Mouse (Mus musculus) lung, adult 2 months (tissue): ENCODE data around the gene Kif3b. TPM values are rescaled to one million over a fixed set of nuclear protein-coding genes. Genes with fewer than 3 reads are reported as not detected.

Experiments used
- DNase-seq: peaks from one replicate; pipeline ENCODE4 v3.0.0; 2022
- H3K4me1 ChIP-seq: fragments of 200-500 bp; 2 replicates; pipeline ENCODE4 v1.6.1; 2011; ENCODE audit warnings: low read length; ENCODE audit not compliant: control insufficient read depth, insufficient read depth
- H3K4me3 ChIP-seq: fragments of 200-500 bp; replicated peaks from 2 replicates; pipeline ENCODE3; 2011; ENCODE audit warnings: low read depth, mild to moderate bottlenecking, control low read depth, low read length; ENCODE audit errors: extremely low read depth
- CTCF ChIP-seq: fragments of 200-500 bp; IDR thresholded peaks from 2 replicates; pipeline ENCODE4 v1.5.1; 2011; ENCODE audit warnings: mild to moderate bottlenecking, low read length, control low read depth; ENCODE audit not compliant: insufficient read depth
- POLR2A ChIP-seq: fragments of 200-500 bp; IDR thresholded peaks from 2 replicates; pipeline ENCODE4 v1.6.1; 2011; ENCODE audit warnings: low read depth, mild to moderate bottlenecking, control low read depth, low read length, borderline replicate concordance; ENCODE audit errors: extremely low read depth
- WGBS: fragments of 180-500 bp; shearing (Covaris S2); methylation state at CpG from one replicate; pipeline ENCODE4 v1.1.7; 2018; 5-methylcytosine and 5-hydroxymethylcytosine counted together
- polyA plus RNA-seq: library from polyadenylated mRNA; depleted of rRNA; stranded (reverse); fragments of >200 nt; gene quantifications from 2 replicates; pipeline ENCODE4 v1.2.3, GENCODE M21; 2012; rRNA removed

Gene Kif3b
- polyA plus RNA-seq, 1 experiment = 10.8 TPM

DNA sequence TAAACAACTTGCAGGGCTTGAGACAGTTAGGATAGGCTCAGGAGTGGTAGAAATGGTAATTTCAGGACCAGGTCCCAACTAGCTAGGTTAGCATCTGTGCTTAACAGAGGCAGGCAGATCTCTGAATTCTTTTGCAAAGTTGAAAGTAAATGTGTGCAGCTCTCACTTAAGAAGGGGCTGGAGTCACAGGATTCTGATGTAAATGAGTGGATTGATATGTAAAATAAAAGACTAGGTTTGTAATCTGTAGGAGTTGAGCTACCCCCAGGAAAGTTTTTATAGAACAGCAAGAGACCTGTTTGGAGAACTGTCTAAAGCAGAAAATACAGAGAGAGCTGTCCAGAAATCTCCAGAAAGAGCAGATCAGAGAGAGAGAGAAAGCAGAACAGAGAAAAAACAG is 79.7 kb downstream of the Kif3b start:
- no peak for DNase-seq
- no peak for TF ChIP-seq POLR2A
- TF ChIP-seq CTCF = no peak
- Histone ChIP-seq H3K4me3 (no peak overlapping the region), H3K4me1 (peaks cover 4% of the 10 kb centered on the region)

DNA sequence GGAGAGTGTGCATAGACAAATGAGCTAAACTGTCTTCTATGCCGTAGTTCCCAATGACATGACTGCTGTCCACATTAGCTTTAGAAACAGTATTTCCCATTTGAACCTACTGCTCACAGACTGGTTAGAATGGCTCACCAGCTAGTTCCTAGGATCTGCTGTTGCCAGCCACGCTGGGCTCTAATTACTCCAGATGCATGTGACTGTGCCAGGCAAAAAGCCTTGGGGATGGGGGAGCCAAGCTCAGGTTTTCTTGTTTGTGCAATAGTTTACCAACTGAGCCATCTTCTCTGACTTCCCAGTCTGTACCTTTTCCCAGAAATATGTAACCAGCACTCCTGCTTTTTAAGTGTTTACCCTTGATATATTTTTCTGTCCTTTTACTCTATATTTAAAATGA is 84.2 kb downstream of the Kif3b start:
- no peak for DNase-seq
- Histone ChIP-seq H3K4me3 (no peak overlapping the region), H3K4me1 (peaks cover 4% of the 10 kb centered on the region)
- TF ChIP-seq POLR2A = no peak
- TF ChIP-seq CTCF = no peak
- WGBS = 57% methylated on average over 2 of the region's 2 CpGs

DNA sequence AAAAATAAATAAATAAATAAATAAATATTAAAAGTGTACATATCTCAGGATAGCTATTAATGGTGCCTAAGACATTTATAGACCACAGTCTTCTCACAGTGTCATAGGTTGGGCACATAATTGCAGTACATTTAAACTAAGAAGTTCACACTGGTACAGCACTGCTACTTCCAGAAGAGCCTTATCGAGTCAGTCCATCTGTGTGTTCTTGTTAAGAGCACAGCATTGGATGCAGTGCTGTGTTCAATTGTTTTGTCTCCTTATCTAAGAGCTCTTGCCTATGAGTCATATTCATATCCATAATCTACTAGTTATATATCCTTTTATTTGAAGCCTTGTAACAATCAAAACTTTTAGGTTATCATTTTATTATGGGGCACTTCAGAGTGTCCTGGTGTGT is 89.3 kb downstream of the Kif3b start:
- DNase-seq = no peak
- 76% methylated on average over 1 of the region's 1 CpGs for WGBS
- H3K4me3 ChIP-seq = no peak overlapping the region
- TF ChIP-seq POLR2A (no peak), CTCF (no peak)
- H3K4me1 ChIP-seq = peaks cover 4% of the 10 kb centered on the region; the same call in 1 of the 2 replicates

Other genes with a start within 250 kb of the Kif3b start
- gene Ccm2l, start 225.5 kb upstream of the Kif3b start, polyA plus RNA-seq = 164 and 177 TPM in 2 replicates
- gene Hck, start 182.9 kb upstream of the Kif3b start, polyA plus RNA-seq = 45.0 and 52.8 TPM in 2 replicates
- gene Tm9sf4, start 130.1 kb upstream of the Kif3b start, polyA plus RNA-seq = 32.7 and 45.8 TPM in 2 replicates
- 6.0 and 9.3 TPM in 2 replicates for gene Tspyl3, start 66.0 kb upstream of the Kif3b start, polyA plus RNA-seq
- 7.8 and 12.4 TPM in 2 replicates for gene Plagl2, start 50.0 kb upstream of the Kif3b start, polyA plus RNA-seq
- gene Pofut1, start 49.9 kb upstream of the Kif3b start, polyA plus RNA-seq = 24.3 and 25.5 TPM in 2 replicates
- 11.4 and 15.3 TPM in 2 replicates for gene Asxl1, start 54.4 kb downstream of the Kif3b start, polyA plus RNA-seq
- not detected in 2 replicates for gene 4930404H24Rik, start 201.4 kb downstream of the Kif3b start, polyA plus RNA-seq
- gene Nol4l, start 238.6 kb downstream of the Kif3b start, polyA plus RNA-seq = 14.7 TPM in 2 replicates